Mouse (Mus musculus): ENCODE data around the gene Mdc1. TPM values are rescaled to one million over a fixed set of nuclear protein-coding genes. Genes with fewer than 3 reads are reported as not detected.
A peak's percentile ranks its signal among the peaks of the same experiment; 100 is the strongest.
"Not testable (repeated sequence)": the region's sequence is repeated elsewhere in the genome, so short reads cannot be mapped to it uniquely, and the experiment has no call there.

Gene Mdc1
- polyA plus RNA-seq, 1 experiment, result 8.2 TPM

DNA sequence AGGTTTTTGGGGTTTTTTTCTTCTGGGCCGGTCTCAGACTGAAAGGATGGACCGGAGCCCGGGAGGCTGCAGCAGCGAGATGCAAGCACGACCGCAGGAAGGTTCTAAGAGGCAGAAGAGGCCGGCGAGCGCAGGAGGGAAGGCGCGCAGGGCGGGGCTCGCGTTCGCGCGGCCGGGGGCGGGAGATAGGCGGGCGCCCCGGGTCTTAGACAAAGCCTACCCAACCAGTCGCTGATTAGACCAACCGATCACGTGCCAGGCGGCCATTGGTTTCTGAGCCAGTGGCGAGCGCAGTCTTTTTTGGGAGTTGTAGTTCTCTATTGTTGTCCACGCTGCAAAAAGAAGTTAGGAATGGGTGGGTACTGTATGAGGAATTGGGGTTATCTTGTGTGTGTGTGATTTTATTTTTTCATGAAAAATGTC lies 3.2 kb upstream of the Mdc1 start, which contains the start of gene Tubb5:
Gene Tubb5 (minus strand): TSS at position 185 of the 423 bp plus-strand sequence.
- Histone ChIP-seq H3K4me3 (replicated peaks; ENCODE audit: extremely low read depth, low read depth, low read length) (peak within 1 kb of the TSS; percentile 88), H3K4me1 (ENCODE audit: control insufficient read depth, insufficient read depth, low read length) (peaks cover 21% of the 10 kb centered on the region)
- TF ChIP-seq CTCF (IDR thresholded peaks at IDR 0.05; ENCODE audit: insufficient read depth, low read length) (no peak), POLR2A (IDR thresholded peaks at IDR 0.05; ENCODE audit: borderline replicate concordance, extremely low read depth, low read depth, low read length) (peak; percentile 97)
- WGBS, result under 1% methylated on average over 29 of the region's 29 CpGs
- DNase-seq, result peak; percentile 90

GRCm38 (mm10) chr17:35838570-35838969 lies 2.7 kb upstream of the Mdc1 start:
- Histone ChIP-seq H3K4me1 (ENCODE audit: control insufficient read depth, insufficient read depth, low read length) (peaks cover 21% of the 10 kb centered on the region), H3K4me3 (replicated peaks; ENCODE audit: extremely low read depth, low read depth, low read length) (no peak overlapping the region)
- TF ChIP-seq POLR2A (IDR thresholded peaks at IDR 0.05; ENCODE audit: borderline replicate concordance, extremely low read depth, low read depth, low read length) (no peak), CTCF (IDR thresholded peaks at IDR 0.05; ENCODE audit: insufficient read depth, low read length) (no peak)
- no peak for DNase-seq
- WGBS, result 6% methylated on average over 5 of the region's 5 CpGs

GRCm38 (mm10) chr17:35839002-35839401 lies 2.3 kb upstream of the Mdc1 start:
- peaks cover 21% of the 10 kb centered on the region for H3K4me1 ChIP-seq (ENCODE audit: control insufficient read depth, insufficient read depth, low read length)
- WGBS, result 60% methylated on average over 3 of the region's 3 CpGs
- not testable (repeated sequence) for H3K4me3 ChIP-seq (replicated peaks; ENCODE audit: extremely low read depth, low read depth, low read length); DNase-seq

DNA sequence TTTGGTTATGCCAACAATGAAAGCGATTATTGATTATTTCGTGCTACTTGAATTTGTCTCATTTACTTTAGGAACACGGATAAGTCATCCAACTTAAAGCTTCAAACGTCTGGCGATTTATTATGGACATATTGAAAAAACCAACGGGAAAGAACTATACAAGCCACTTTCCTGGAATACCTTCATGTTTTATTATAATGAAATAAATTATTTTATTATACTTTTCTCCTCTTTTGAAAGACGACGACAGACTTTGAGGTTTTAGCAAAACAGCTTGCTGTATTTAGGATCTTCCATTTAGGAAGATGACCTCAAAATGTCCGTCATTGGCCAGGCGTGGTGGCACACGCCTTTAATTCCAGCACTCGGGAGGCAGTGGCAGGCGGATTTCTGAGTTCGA lies 754 bp upstream of the Mdc1 start:
- H3K4me3 ChIP-seq (replicated peaks; ENCODE audit: extremely low read depth, low read depth, low read length), result peak overlapping the region; percentile 39
- WGBS, result 46% methylated on average over 14 of the region's 14 CpGs
- no peak for TF ChIP-seq POLR2A (IDR thresholded peaks at IDR 0.05; ENCODE audit: borderline replicate concordance, extremely low read depth, low read depth, low read length)
- TF ChIP-seq CTCF (IDR thresholded peaks at IDR 0.05; ENCODE audit: insufficient read depth, low read length), result no peak
- H3K4me1 ChIP-seq (ENCODE audit: control insufficient read depth, insufficient read depth, low read length), result peaks cover 16% of the 10 kb centered on the region
- no peak for DNase-seq

DNA sequence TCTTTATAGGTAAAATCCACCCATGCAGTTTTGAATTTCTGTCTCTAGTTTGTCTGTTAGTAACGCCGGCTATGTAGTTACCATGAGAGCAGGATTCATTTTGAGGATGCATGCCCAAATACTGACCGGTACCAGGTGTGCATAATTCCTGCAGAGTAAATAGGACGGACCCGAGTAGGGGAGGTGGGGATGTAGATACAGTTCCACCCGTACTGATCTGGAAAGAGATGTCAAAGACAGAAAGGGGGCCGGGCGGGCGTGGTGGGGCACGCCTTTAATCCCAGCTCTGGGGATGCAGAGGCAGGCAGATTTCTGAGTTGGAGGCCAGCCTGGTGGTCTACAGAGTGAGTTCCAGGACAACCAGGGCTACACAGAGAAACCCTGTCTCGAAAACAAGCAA lies 691 bp downstream of the Mdc1 start:
- TF ChIP-seq CTCF (IDR thresholded peaks at IDR 0.05; ENCODE audit: insufficient read depth, low read length) (no peak), POLR2A (IDR thresholded peaks at IDR 0.05; ENCODE audit: borderline replicate concordance, extremely low read depth, low read depth, low read length) (no peak)
- WGBS, result 6% methylated on average over 11 of the region's 11 CpGs
- H3K4me1 ChIP-seq (ENCODE audit: control insufficient read depth, insufficient read depth, low read length), result 0 out of 2 replicates have a peak, but pooled peaks cover 6% of the 10 kb centered on the region
- DNase-seq, result no peak
- H3K4me3 ChIP-seq (replicated peaks; ENCODE audit: extremely low read depth, low read depth, low read length), result peak overlapping the region; percentile 73

GRCm38 (mm10) chr17:35843514-35843913 lies 2.2 kb downstream of the Mdc1 start:
- 90% methylated on average over 3 of the region's 3 CpGs for WGBS
- TF ChIP-seq POLR2A (IDR thresholded peaks at IDR 0.05; ENCODE audit: borderline replicate concordance, extremely low read depth, low read depth, low read length) (no peak), CTCF (IDR thresholded peaks at IDR 0.05; ENCODE audit: insufficient read depth, low read length) (0 out of 2 replicates have a peak, but pooled peaks have one; percentile 2)
- no peak for DNase-seq
- no peak overlapping the region for H3K4me3 ChIP-seq (replicated peaks; ENCODE audit: extremely low read depth, low read depth, low read length)
- 0 out of 2 replicates have a peak, but pooled peaks cover 5% of the 10 kb centered on the region for H3K4me1 ChIP-seq (ENCODE audit: control insufficient read depth, insufficient read depth, low read length)

GRCm38 (mm10) chr17:35848112-35848511 lies 6.8 kb downstream of the Mdc1 start:
- Histone ChIP-seq H3K4me3 (replicated peaks; ENCODE audit: extremely low read depth, low read depth, low read length) (no peak overlapping the region), H3K4me1 (ENCODE audit: control insufficient read depth, insufficient read depth, low read length) (no peaks in the 10 kb centered on the region)
- no peak for DNase-seq
- TF ChIP-seq POLR2A (IDR thresholded peaks at IDR 0.05; ENCODE audit: borderline replicate concordance, extremely low read depth, low read depth, low read length) (no peak), CTCF (IDR thresholded peaks at IDR 0.05; ENCODE audit: insufficient read depth, low read length) (0 out of 2 replicates have a peak, but pooled peaks have one; percentile 8)
- WGBS, result 58% methylated on average over 1 of the region's 1 CpGs

DNA sequence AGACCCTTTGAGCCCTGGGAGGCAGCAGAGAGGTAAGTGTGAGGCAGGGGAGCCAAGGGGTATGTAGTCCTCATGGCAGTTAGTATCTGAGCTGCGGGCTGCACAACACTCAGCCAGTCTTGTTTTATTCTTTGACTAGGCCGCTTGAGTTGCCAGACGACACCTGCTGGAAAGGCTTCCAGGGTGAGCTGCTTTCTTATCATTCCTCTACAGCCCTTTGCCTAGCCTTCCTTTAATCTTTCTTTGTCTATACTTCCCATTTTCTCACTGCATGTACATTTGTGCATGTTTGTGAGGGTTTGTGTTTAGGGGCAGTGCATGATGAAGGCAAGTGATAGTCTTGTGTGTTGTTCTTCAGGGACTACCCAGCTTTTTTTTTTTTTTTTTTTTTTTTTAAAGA lies 9.7 kb downstream of the Mdc1 start:
- H3K4me1 ChIP-seq (ENCODE audit: control insufficient read depth, insufficient read depth, low read length), result no peaks in the 10 kb centered on the region
- 89% methylated on average over 3 of the region's 3 CpGs for WGBS

GRCm38 (mm10) chr17:35859371-35859770 lies 18.1 kb downstream of the Mdc1 start:
- WGBS, result 84% methylated on average over 1 of the region's 1 CpGs
- Histone ChIP-seq H3K4me1 (ENCODE audit: control insufficient read depth, insufficient read depth, low read length) (no peaks in the 10 kb centered on the region), H3K4me3 (replicated peaks; ENCODE audit: extremely low read depth, low read depth, low read length) (no peak overlapping the region)
- DNase-seq, result no peak
- TF ChIP-seq CTCF (IDR thresholded peaks at IDR 0.05; ENCODE audit: insufficient read depth, low read length) (no peak), POLR2A (IDR thresholded peaks at IDR 0.05; ENCODE audit: borderline replicate concordance, extremely low read depth, low read depth, low read length) (no peak)

More for the DNA sequence above, 9.7 kb downstream of the Mdc1 start:
- H3K4me3 ChIP-seq (replicated peaks; ENCODE audit: extremely low read depth, low read depth, low read length), result no peak overlapping the region
- TF ChIP-seq POLR2A (IDR thresholded peaks at IDR 0.05; ENCODE audit: borderline replicate concordance, extremely low read depth, low read depth, low read length) (no peak), CTCF (IDR thresholded peaks at IDR 0.05; ENCODE audit: insufficient read depth, low read length) (no peak)
- no peak for DNase-seq

DNA sequence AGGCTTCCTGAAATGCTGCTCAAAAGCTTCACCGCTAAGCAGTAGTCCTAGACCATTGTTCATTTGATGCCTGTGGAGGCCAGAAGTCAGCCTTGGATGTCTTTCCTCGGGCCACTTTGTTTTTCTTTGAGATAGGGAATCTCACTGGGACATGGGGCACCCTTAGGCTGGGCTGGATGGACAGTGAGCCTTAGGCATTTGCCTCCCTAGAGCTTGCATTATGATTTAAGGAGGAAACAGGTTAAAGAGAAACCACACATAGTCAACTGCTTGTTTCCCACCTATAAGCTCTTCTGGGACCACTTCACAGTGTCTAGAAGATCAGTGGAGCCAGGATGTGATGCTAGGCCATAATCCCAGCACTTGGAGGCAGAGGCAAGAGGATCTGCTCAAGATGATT lies 18.5 kb downstream of the Mdc1 start:
- no peak for DNase-seq
- TF ChIP-seq CTCF (IDR thresholded peaks at IDR 0.05; ENCODE audit: insufficient read depth, low read length), result no peak
- no peak for TF ChIP-seq POLR2A (IDR thresholded peaks at IDR 0.05; ENCODE audit: borderline replicate concordance, extremely low read depth, low read depth, low read length)
- Histone ChIP-seq H3K4me1 (ENCODE audit: control insufficient read depth, insufficient read depth, low read length) (0 out of 2 replicates have a peak, but pooled peaks cover under 1% of the 10 kb centered on the region), H3K4me3 (replicated peaks; ENCODE audit: extremely low read depth, low read depth, low read length) (no peak overlapping the region)
- WGBS, result 59% methylated on average over 2 of the region's 2 CpGs

Data from lung, adult 2 months (tissue).